Mouse (Mus musculus) intestine, embryonic 15.5 days (tissue): ENCODE results near the gene Dnaaf3. TPM values are rescaled to one million over a fixed set of nuclear protein-coding genes. Genes with fewer than 3 reads are reported as not detected.

ENCODE experiments used
- ATAC-seq: fragments of 200-750 bp; cut with Nextera tagmentation; 2 replicates; pipeline ENCODE4 v1.8.0; 2017; ENCODE audit warnings: moderate TSS enrichment, moderate library complexity
- H3K27ac ChIP-seq: fragments of 300-500 bp; sonication (generic); 2 replicates; pipeline ENCODE4 v1.5.1; 2015; ENCODE audit warnings: mild to moderate bottlenecking, inconsistent platforms
- H3K27me3 ChIP-seq: fragments of 300-500 bp; sonication (generic); replicated peaks from 2 replicates; pipeline ENCODE4 v1.6.1; 2015; ENCODE audit warnings: inconsistent platforms
- H3K36me3 ChIP-seq: fragments of 300-500 bp; sonication (generic); 2 replicates; pipeline ENCODE4 v1.6.1; 2015; ENCODE audit warnings: inconsistent platforms
- H3K4me1 ChIP-seq: fragments of 300-500 bp; sonication (generic); replicated peaks from 2 replicates; pipeline ENCODE4 v1.6.1; 2015; ENCODE audit warnings: inconsistent platforms
- H3K4me2 ChIP-seq: fragments of 300-500 bp; sonication (generic); replicated peaks from 2 replicates; pipeline ENCODE4 v1.6.1; 2015; ENCODE audit warnings: mild to moderate bottlenecking, inconsistent platforms
- H3K4me3 ChIP-seq: fragments of 300-500 bp; sonication (generic); replicated peaks from 2 replicates; pipeline ENCODE4 v1.5.1; 2015; ENCODE audit warnings: inconsistent platforms
- H3K9ac ChIP-seq: fragments of 300-500 bp; sonication (generic); 2 replicates; pipeline ENCODE4 v1.6.1; 2015; ENCODE audit warnings: inconsistent platforms
- H3K9me3 ChIP-seq: fragments of 300-500 bp; sonication (generic); 2 replicates; pipeline ENCODE4 v1.6.1; 2016; ENCODE audit warnings: inconsistent platforms
- WGBS: fragments of 180-500 bp; shearing (Covaris S2); methylation state at CpG from one replicate; pipeline ENCODE4 v1.1.7; 2015; 5-methylcytosine and 5-hydroxymethylcytosine counted together
- polyA plus RNA-seq: library from polyadenylated mRNA; unstranded; fragments of >200 nt; fragmentation: Nextera tagmentation; extraction: Ambion mirVana; gene quantifications from 2 replicates; pipeline ENCODE4 v1.2.1, GENCODE M21; 2015

Gene Dnaaf3
- polyA plus RNA-seq, 1 experiment from 2014 or later: 1.1 TPM

GRCm38 (mm10) chr7:4491308-4491707 lies 40.9 kb downstream of the Dnaaf3 start:
- WGBS: 73% methylated on average over 6 of the region's 6 CpGs

GRCm38 (mm10) chr7:4482281-4482680 lies 50.0 kb downstream of the Dnaaf3 start:
- Histone ChIP-seq H3K36me3 (peaks cover 33% of the 10 kb centered on the region), H3K4me2 (no peak overlapping the region), H3K4me1 (peaks cover 17% of the 10 kb centered on the region), H3K27ac (no peak overlapping the region), H3K27me3 (no peaks in the 10 kb centered on the region), H3K9me3 (no peaks in the 10 kb centered on the region), H3K9ac (no peak overlapping the region), H3K4me3 (no peak overlapping the region)
- no peak for ATAC-seq
- WGBS: 85% methylated on average over 12 of the region's 12 CpGs

More at GRCm38 (mm10) chr7:4491308-4491707, 40.9 kb downstream of the Dnaaf3 start:
- H3K27me3 ChIP-seq: no peaks in the 10 kb centered on the region
- ATAC-seq: no peak; the same call in 1 of the 2 replicates
- no peak overlapping the region for H3K9ac ChIP-seq
- peaks cover 9% of the 10 kb centered on the region for H3K4me1 ChIP-seq
- no peaks in the 10 kb centered on the region for H3K9me3 ChIP-seq
- no peak overlapping the region for H3K27ac ChIP-seq
- H3K4me3 ChIP-seq: no peak overlapping the region
- peaks cover 23% of the 10 kb centered on the region for H3K36me3 ChIP-seq
- no peak overlapping the region for H3K4me2 ChIP-seq

- H3K4me3 ChIP-seq: no peak overlapping the region
- 0 out of 2 replicates have a peak, but pooled peaks cover 3% of the 10 kb centered on the region for H3K27me3 ChIP-seq
- H3K9me3 ChIP-seq: no peaks in the 10 kb centered on the region
- peak overlapping the region; percentile 86; the same call in 1 of the 2 replicates for H3K27ac ChIP-seq
- H3K36me3 ChIP-seq: peaks cover 24% of the 10 kb centered on the region
- peaks cover 18% of the 10 kb centered on the region for H3K4me1 ChIP-seq
- 27% methylated on average over 6 of the region's 6 CpGs for WGBS
- ATAC-seq: no peak
- H3K9ac ChIP-seq: no peak overlapping the region
- H3K4me2 ChIP-seq: peak overlapping the region; percentile 87
These were observed 52.6 kb downstream of the Dnaaf3 start for GRCm38 (mm10) chr7:4479674-4480073.

GRCm38 (mm10) chr7:4478796-4479291 lies 53.4 kb downstream of the Dnaaf3 start:
- ATAC-seq: peak; percentile 5; the same call in 1 of the 2 replicates
- peaks cover 16% of the 10 kb centered on the region for H3K36me3 ChIP-seq
- H3K27ac ChIP-seq: peak overlapping the region; percentile 86
- H3K4me2 ChIP-seq: peak overlapping the region; percentile 87
- H3K4me3 ChIP-seq: peak overlapping the region; percentile 47
- H3K4me1 ChIP-seq: peaks cover 22% of the 10 kb centered on the region
- WGBS: 4% methylated on average over 16 of the region's 16 CpGs
- H3K9me3 ChIP-seq: no peaks in the 10 kb centered on the region
- peaks cover 7% of the 10 kb centered on the region for H3K27me3 ChIP-seq
- peak overlapping the region; percentile 53 for H3K9ac ChIP-seq

GRCm38 (mm10) chr7:4478021-4478795 lies 54.0 kb downstream of the Dnaaf3 start:
- Histone ChIP-seq H3K36me3 (peaks cover 11% of the 10 kb centered on the region), H3K9ac (peak overlapping the region; percentile 53), H3K9me3 (no peaks in the 10 kb centered on the region), H3K4me3 (peak overlapping the region; percentile 47), H3K27me3 (peaks cover 11% of the 10 kb centered on the region), H3K27ac (peak overlapping the region; percentile 95), H3K4me2 (peak overlapping the region; percentile 87), H3K4me1 (peaks cover 23% of the 10 kb centered on the region)
- under 1% methylated on average over 39 of the region's 39 CpGs for WGBS
- peak; percentile 96 for ATAC-seq

GRCm38 (mm10) chr7:4473940-4474339 lies 58.3 kb downstream of the Dnaaf3 start:
- H3K9ac ChIP-seq: no peak overlapping the region
- H3K9me3 ChIP-seq: no peaks in the 10 kb centered on the region
- no peak overlapping the region for H3K4me3 ChIP-seq
- H3K27ac ChIP-seq: no peak overlapping the region
- H3K4me1 ChIP-seq: peaks cover 22% of the 10 kb centered on the region
- no peaks in the 10 kb centered on the region for H3K36me3 ChIP-seq
- no peak for ATAC-seq
- no peak overlapping the region for H3K4me2 ChIP-seq
- WGBS: 11% methylated on average over 19 of the region's 19 CpGs
- peaks cover 29% of the 10 kb centered on the region for H3K27me3 ChIP-seq

Other genes with a start within 250 kb of the Dnaaf3 start
- 0.13 TPM in 1 of 2 replicates, not detected in the other for gene Ncr1, start 194.7 kb downstream of the Dnaaf3 start, polyA plus RNA-seq
- gene Gp6, start 134.7 kb downstream of the Dnaaf3 start, polyA plus RNA-seq: 0.08 and 0.19 TPM in 2 replicates
- 28.7 and 28.9 TPM in 2 replicates for gene Rdh13, start 86.8 kb downstream of the Dnaaf3 start, polyA plus RNA-seq
- 3.4 and 3.9 TPM in 2 replicates for gene Eps8l1, start 71.8 kb downstream of the Dnaaf3 start, polyA plus RNA-seq
- gene Ppp1r12c, start 30.8 kb downstream of the Dnaaf3 start, polyA plus RNA-seq: 42.4 and 45.8 TPM in 2 replicates
- gene Tnnt1, start 16.1 kb downstream of the Dnaaf3 start, polyA plus RNA-seq: 21.3 and 27.1 TPM in 2 replicates
- gene Tnni3, start 8.2 kb downstream of the Dnaaf3 start, polyA plus RNA-seq: 2.2 and 3.0 TPM in 2 replicates
- gene Syt5, start 15.1 kb upstream of the Dnaaf3 start, polyA plus RNA-seq: 7.3 and 7.7 TPM in 2 replicates
- 1.1 and 1.6 TPM in 2 replicates for gene Ptprh, start 71.6 kb upstream of the Dnaaf3 start, polyA plus RNA-seq
- gene Tmem86b, start 99.0 kb upstream of the Dnaaf3 start, polyA plus RNA-seq: 9.1 and 11.7 TPM in 2 replicates
- gene Ppp6r1, start 126.6 kb upstream of the Dnaaf3 start, polyA plus RNA-seq: 8.1 and 9.0 TPM in 2 replicates
- 92.4 and 98.2 TPM in 2 replicates for gene Hspbp1, start 152.6 kb upstream of the Dnaaf3 start, polyA plus RNA-seq
- gene Brsk1, start 158.2 kb upstream of the Dnaaf3 start, polyA plus RNA-seq: 0.63 and 1.1 TPM in 2 replicates
- 2.2 and 3.6 TPM in 2 replicates for gene Tmem150b, start 192.8 kb upstream of the Dnaaf3 start, polyA plus RNA-seq
- 63.7 and 66.8 TPM in 2 replicates for gene Kmt5c, start 207.7 kb upstream of the Dnaaf3 start, polyA plus RNA-seq
- gene Cox6b2, start 220.6 kb upstream of the Dnaaf3 start, polyA plus RNA-seq: 45.5 and 53.0 TPM in 2 replicates
- gene Fam71e2, start 238.8 kb upstream of the Dnaaf3 start, polyA plus RNA-seq: not detected in 2 replicates